Mouse (Mus musculus) adrenal gland, adult (tissue): ENCODE data around the gene Nup155.

ENCODE experiments used
- DNase-seq, 2 experiments: peaks; one replicate each; pipeline ENCODE4 v3.0.0; 2022 to 2023; ENCODE audit warnings: low spot score in 1 of 2; ENCODE audit not compliant: inconsistent age in 2 of 2

Nup155 gene

GRCm38 (mm10) chr15:8189563-8189962 lies 80.5 kb downstream of the Nup155 start:
- DNase-seq: peak in 1 of 2 experiments; percentile 36

DNA sequence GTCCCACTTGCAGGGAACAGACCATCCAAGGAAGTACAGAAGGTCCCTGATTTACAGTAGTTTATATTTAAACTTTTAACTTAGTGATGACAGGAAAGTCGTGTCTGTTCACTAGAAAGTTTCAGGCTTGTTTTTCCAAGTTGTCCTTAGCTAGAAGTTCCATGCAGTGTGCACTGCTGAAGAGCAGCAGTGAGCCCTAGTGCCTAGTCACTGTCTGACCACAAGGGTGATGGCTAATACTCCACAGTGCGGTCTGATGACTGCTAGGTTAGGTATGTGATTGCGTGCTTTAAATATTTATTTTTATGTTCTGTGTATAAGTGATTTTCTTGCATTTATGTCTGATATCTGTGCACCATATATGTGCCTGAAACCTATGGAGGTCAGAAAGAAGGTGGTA lies 81.4 kb downstream of the Nup155 start:
- DNase-seq: no peak

- no peak for DNase-seq
Measured at GRCm38 (mm10) chr15:8200317-8200716, 91.2 kb downstream of the Nup155 start.

DNA sequence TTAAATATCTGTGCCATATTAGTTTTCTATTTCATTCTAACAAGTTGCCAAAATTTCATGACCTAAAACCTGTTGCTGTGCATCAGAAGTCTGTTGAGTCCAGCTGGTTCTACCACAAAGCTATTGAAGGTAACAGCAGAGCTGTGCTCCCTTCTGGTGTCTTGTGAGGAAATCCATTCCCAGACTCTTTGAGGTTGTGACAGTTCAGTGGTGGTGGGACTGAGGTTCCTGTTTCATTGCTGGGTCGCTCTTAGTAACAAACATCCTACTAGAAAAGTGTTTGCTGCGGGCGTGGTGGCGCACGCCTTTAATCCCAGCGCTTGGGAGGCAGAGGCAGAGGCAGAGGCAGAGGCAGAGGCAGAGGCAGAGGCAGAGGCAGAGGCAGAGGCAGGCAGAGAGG lies 99.3 kb downstream of the Nup155 start:
- no peak for DNase-seq
